Mouse (Mus musculus): ENCODE results near the gene Faf2.

GRCm38 (mm10) chr13:54629128-54629527, 7.5 kb downstream of the Faf2 start:
- TF ChIP-seq TAL1 (IDR thresholded peaks at IDR 0.05; ENCODE audit: low read length) (no peak), GATA1 (IDR thresholded peaks at IDR 0.05; ENCODE audit: low read length) (no peak)

Measured in erythroblast, embryonic 14.5 days (primary cell).